Mouse (Mus musculus): ENCODE measurements around the gene Katnb1.

- no peak for TF ChIP-seq CTCF (IDR thresholded peaks at IDR 0.05; ENCODE audit: low read depth)
- TF ChIP-seq EP300 (IDR thresholded peaks at IDR 0.05; ENCODE audit: low read depth), result no peak
These were observed 3.3 kb downstream of the Katnb1 start for GRCm38 (mm10) chr8:95084261-95084660.
